Mouse (Mus musculus): ENCODE results near the gene Elf1. TPM values are rescaled to one million over a fixed set of nuclear protein-coding genes. Genes with fewer than 3 reads are reported as not detected.

Gene Elf1
- 3.6 TPM for polyA plus RNA-seq (2012; fragmentation: generic; extraction: Trizol)

- peak within 1 kb of the TSS; percentile 79 for H3K4me2 ChIP-seq (ENCODE audit: low read depth)
- H3K4me3 ChIP-seq = peak within 1 kb of the TSS; percentile 57
- peaks cover 4% of the 10 kb centered on the region for H3K36me3 ChIP-seq (ENCODE audit: control insufficient read depth, insufficient read depth)
- peak within 1 kb of the TSS; percentile 97 for H3ac ChIP-seq (ENCODE audit: control insufficient read depth, insufficient read length)
- no peaks in the 10 kb centered on the region for H3K27me3 ChIP-seq (ENCODE audit: control insufficient read depth, insufficient read depth, insufficient read length)
- TF ChIP-seq MYOD1 (IDR thresholded peaks at IDR 0.05; ENCODE audit: control insufficient read depth in 1 of 3, insufficient read length in 2 of 3, low read depth in 2 of 3) = no peak
- TF ChIP-seq SRF (IDR thresholded peaks at IDR 0.05; ENCODE audit: control insufficient read depth, insufficient read length, low read depth) = no peak
- peak; percentile 20 for TF ChIP-seq E2F4 (IDR thresholded peaks at IDR 0.05; ENCODE audit: insufficient read depth)
- TF ChIP-seq POLR2A (IDR thresholded peaks at IDR 0.05; ENCODE audit: insufficient read length, low read depth) = peak; percentile 80
- no peak for TF ChIP-seq MAX (IDR thresholded peaks at IDR 0.05; ENCODE audit: low read depth)
- TF ChIP-seq POLR2AphosphoS2 (IDR thresholded peaks at IDR 0.05; ENCODE audit: insufficient read length, low read depth) = peak; percentile 80
- TF ChIP-seq REST (IDR thresholded peaks at IDR 0.05; ENCODE audit: insufficient read depth, insufficient read length) = no peak
- no peak for TF ChIP-seq CEBPB (IDR thresholded peaks at IDR 0.05; ENCODE audit: insufficient read depth, poor library complexity, severe bottlenecking)
- no peak for TF ChIP-seq TCF12 (IDR thresholded peaks at IDR 0.05; ENCODE audit: insufficient read depth, poor library complexity, severe bottlenecking)
- TF ChIP-seq MYOG (IDR thresholded peaks at IDR 0.05; ENCODE audit: control insufficient read depth in 1 of 3, insufficient read depth in 1 of 3, insufficient read length in 2 of 3, low read depth in 2 of 3) = no peak
- TF ChIP-seq TCF3 (IDR thresholded peaks at IDR 0.05; ENCODE audit: insufficient read length, low read depth) = no peak
- no peak for TF ChIP-seq USF1 (IDR thresholded peaks at IDR 0.05; ENCODE audit: low read depth)
- peaks cover 60% of the 10 kb centered on the region for H3K79me2 ChIP-seq (ENCODE audit: control insufficient read depth, insufficient read depth)
Measured at GRCm38 (mm10) chr14:79480624-79481338, at the start of gene Elf1. Gene Elf1 (plus strand): TSS chr14:79481194.

GRCm38 (mm10) chr14:79434068-79434467 is 46.9 kb upstream of the Elf1 start:
- H3K27me3 ChIP-seq (ENCODE audit: control insufficient read depth, insufficient read depth, insufficient read length) = no peaks in the 10 kb centered on the region
- no peaks in the 10 kb centered on the region for H3K36me3 ChIP-seq (ENCODE audit: control insufficient read depth, insufficient read depth)
- H3K4me2 ChIP-seq (ENCODE audit: low read depth) = no peak overlapping the region
- H3K4me3 ChIP-seq = no peak overlapping the region
- TF ChIP-seq POLR2A (IDR thresholded peaks at IDR 0.05; ENCODE audit: insufficient read length, low read depth) (no peak), E2F4 (IDR thresholded peaks at IDR 0.05; ENCODE audit: insufficient read depth) (no peak), USF1 (IDR thresholded peaks at IDR 0.05; ENCODE audit: low read depth) (no peak), MYOD1 (IDR thresholded peaks at IDR 0.05; ENCODE audit: control insufficient read depth in 1 of 3, insufficient read length in 2 of 3, low read depth in 2 of 3) (no peak), REST (IDR thresholded peaks at IDR 0.05; ENCODE audit: insufficient read depth, insufficient read length) (no peak)
- H3ac ChIP-seq (ENCODE audit: control insufficient read depth, insufficient read length) = no peak overlapping the region
- no peaks in the 10 kb centered on the region for H3K79me2 ChIP-seq (ENCODE audit: control insufficient read depth, insufficient read depth)

- H3ac ChIP-seq (ENCODE audit: control insufficient read depth, insufficient read length) = no peak overlapping the region
- no peaks in the 10 kb centered on the region for H3K79me2 ChIP-seq (ENCODE audit: control insufficient read depth, insufficient read depth)
- H3K27me3 ChIP-seq (ENCODE audit: control insufficient read depth, insufficient read depth, insufficient read length) = no peaks in the 10 kb centered on the region
- no peak overlapping the region for H3K4me2 ChIP-seq (ENCODE audit: low read depth)
- TF ChIP-seq CEBPB (IDR thresholded peaks at IDR 0.05; ENCODE audit: insufficient read depth, poor library complexity, severe bottlenecking) = no peak
- no peak for TF ChIP-seq USF1 (IDR thresholded peaks at IDR 0.05; ENCODE audit: low read depth)
- TF ChIP-seq MAX (IDR thresholded peaks at IDR 0.05; ENCODE audit: low read depth) = no peak
- no peak for TF ChIP-seq TCF12 (IDR thresholded peaks at IDR 0.05; ENCODE audit: insufficient read depth, poor library complexity, severe bottlenecking)
- no peak for TF ChIP-seq REST (IDR thresholded peaks at IDR 0.05; ENCODE audit: insufficient read depth, insufficient read length)
- TF ChIP-seq POLR2AphosphoS2 (IDR thresholded peaks at IDR 0.05; ENCODE audit: insufficient read length, low read depth) = no peak
- no peak for TF ChIP-seq TCF3 (IDR thresholded peaks at IDR 0.05; ENCODE audit: insufficient read length, low read depth)
- no peak for TF ChIP-seq POLR2A (IDR thresholded peaks at IDR 0.05; ENCODE audit: insufficient read length, low read depth)
- TF ChIP-seq MYOG (IDR thresholded peaks at IDR 0.05; ENCODE audit: control insufficient read depth in 1 of 3, insufficient read depth in 1 of 3, insufficient read length in 2 of 3, low read depth in 2 of 3) = no peak
- TF ChIP-seq MYOD1 (IDR thresholded peaks at IDR 0.05; ENCODE audit: control insufficient read depth in 1 of 3, insufficient read length in 2 of 3, low read depth in 2 of 3) = no peak
- no peak for TF ChIP-seq SRF (IDR thresholded peaks at IDR 0.05; ENCODE audit: control insufficient read depth, insufficient read length, low read depth)
- no peak for TF ChIP-seq E2F4 (IDR thresholded peaks at IDR 0.05; ENCODE audit: insufficient read depth)
- H3K36me3 ChIP-seq (ENCODE audit: control insufficient read depth, insufficient read depth) = no peaks in the 10 kb centered on the region
- no peak overlapping the region for H3K4me3 ChIP-seq
Measured at GRCm38 (mm10) chr14:79440655-79441054, 40.3 kb upstream of the Elf1 start.

- H3K79me2 ChIP-seq (ENCODE audit: control insufficient read depth, insufficient read depth) = no peaks in the 10 kb centered on the region
- TF ChIP-seq TCF3 (IDR thresholded peaks at IDR 0.05; ENCODE audit: insufficient read length, low read depth) (no peak), MYOD1 (IDR thresholded peaks at IDR 0.05; ENCODE audit: control insufficient read depth in 1 of 3, insufficient read length in 2 of 3, low read depth in 2 of 3) (no peak), MYOG (IDR thresholded peaks at IDR 0.05; ENCODE audit: control insufficient read depth in 1 of 3, insufficient read depth in 1 of 3, insufficient read length in 2 of 3, low read depth in 2 of 3) (no peak), E2F4 (IDR thresholded peaks at IDR 0.05; ENCODE audit: insufficient read depth) (no peak), SRF (IDR thresholded peaks at IDR 0.05; ENCODE audit: control insufficient read depth, insufficient read length, low read depth) (no peak), TCF12 (IDR thresholded peaks at IDR 0.05; ENCODE audit: insufficient read depth, poor library complexity, severe bottlenecking) (no peak), POLR2A (IDR thresholded peaks at IDR 0.05; ENCODE audit: insufficient read length, low read depth) (no peak), USF1 (IDR thresholded peaks at IDR 0.05; ENCODE audit: low read depth) (no peak), POLR2AphosphoS2 (IDR thresholded peaks at IDR 0.05; ENCODE audit: insufficient read length, low read depth) (no peak)
- H3K36me3 ChIP-seq (ENCODE audit: control insufficient read depth, insufficient read depth) = no peaks in the 10 kb centered on the region
Measured at GRCm38 (mm10) chr14:79441441-79441840, 39.6 kb upstream of the Elf1 start.

More at GRCm38 (mm10) chr14:79441441-79441840, 39.6 kb upstream of the Elf1 start:
- Histone ChIP-seq H3ac (ENCODE audit: control insufficient read depth, insufficient read length) (no peak overlapping the region), H3K4me2 (ENCODE audit: low read depth) (no peak overlapping the region), H3K4me3 (no peak overlapping the region), H3K27me3 (ENCODE audit: control insufficient read depth, insufficient read depth, insufficient read length) (no peaks in the 10 kb centered on the region)

Data from myocyte (in vitro differentiated cells).